ENCODE assay signal across 20 mouse cellular contexts in the genomic region with DNA sequence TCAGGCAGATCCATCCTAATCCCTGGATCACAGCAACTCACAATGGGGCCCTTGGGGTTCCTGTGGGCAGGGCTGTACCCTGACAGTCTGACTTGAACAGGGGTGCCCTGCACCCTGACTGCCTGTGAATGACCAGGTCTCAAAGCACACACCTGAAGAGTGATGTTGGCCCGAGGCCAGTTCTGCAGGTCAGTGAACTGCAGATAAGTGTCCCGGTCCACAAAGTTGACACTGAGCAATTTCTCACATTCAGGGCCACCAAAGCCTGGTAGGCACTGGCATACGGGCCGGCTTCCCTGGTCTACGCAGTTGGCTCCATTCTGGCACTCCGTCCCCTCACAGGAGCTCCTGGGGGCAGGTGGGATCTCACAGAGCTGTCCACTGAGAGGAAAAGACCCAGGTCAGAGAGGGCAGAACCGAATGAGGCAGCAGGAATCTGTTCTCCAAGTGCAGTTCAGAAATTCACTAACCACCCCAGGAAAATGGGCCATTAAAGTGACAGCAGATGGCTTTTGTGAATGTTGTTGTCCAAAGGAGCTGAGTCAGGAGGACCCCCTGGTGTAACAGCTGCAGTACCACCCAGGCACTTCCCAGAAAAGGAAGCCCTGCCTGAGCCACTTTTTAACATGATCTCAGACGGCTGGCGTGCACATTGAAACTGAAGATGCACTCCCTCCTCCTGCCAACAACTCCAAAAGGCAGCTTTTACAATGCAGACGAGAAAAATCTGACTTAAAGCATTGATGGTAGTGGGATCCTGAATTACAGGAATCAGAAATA. TPM values are rescaled to one million over a fixed set of nuclear protein-coding genes. Genes with fewer than 3 reads are reported as not detected.
A peak's percentile ranks its signal among the peaks of the same experiment; 100 is the strongest.
DNase-seq lines count a peak whose midpoint lies in the region; ATAC-seq and TF ChIP-seq lines count a peak whose summit lies in the region.
"Had no signal": no experiment of that assay in that cellular context is flagged by ENCODE, and none has a peak within 500 bp of the region (broad histone marks: within the 10 kb centered on the region; RNA-seq: fewer than 3 reads in every experiment).

No protein-coding gene starts in this region.

- no peak overlapping the region for H3K4me2 ChIP-seq in liver, postnatal 0 days (ENCODE audit: low read depth, low read length)
- H3K4me2 ChIP-seq in stomach, postnatal 0 days (replicated peaks; ENCODE audit: low read depth): no peak overlapping the region
- H3K4me2 ChIP-seq: heart, embryonic 13.5 days; hindbrain, embryonic 14.5 days; liver, embryonic 15.5 days; midbrain, embryonic 15.5 days had no signal

- H3K4me3 ChIP-seq in liver, postnatal 0 days (ENCODE audit: low read depth, low read length): no peak overlapping the region
- no peak overlapping the region for H3K4me3 ChIP-seq in stomach, postnatal 0 days (ENCODE audit: low read depth, low read length)
- no peak overlapping the region for H3K4me3 ChIP-seq in thymus, adult 2 months (ENCODE audit: control insufficient read depth, insufficient read depth, low read length)
- H3K4me3 ChIP-seq: forebrain, embryonic 10.5 days; heart, embryonic 13.5 days; left cerebral cortex, adult 2 months; liver, embryonic 15.5 days; megakaryocyte, embryonic 14.5 days; midbrain, embryonic 15.5 days had no signal

- 0 out of 2 replicates have a peak overlapping the region, but pooled peaks have one; percentile 4 for H3K9ac ChIP-seq in liver, postnatal 0 days (replicated peaks)
- no peak overlapping the region for H3K9ac ChIP-seq in stomach, postnatal 0 days (ENCODE audit: low read length)
- H3K9ac ChIP-seq: heart, embryonic 13.5 days; hindbrain, embryonic 14.5 days; liver, embryonic 15.5 days; midbrain, embryonic 15.5 days had no signal

- H3K27me3 ChIP-seq in liver, postnatal 0 days (ENCODE audit: insufficient read depth, low read length): no peaks in the 10 kb centered on the region
- H3K27me3 ChIP-seq in stomach, postnatal 0 days (ENCODE audit: control insufficient read depth, insufficient read depth, low read length): no peaks in the 10 kb centered on the region
- no peaks in the 10 kb centered on the region for H3K27me3 ChIP-seq in thymus, adult 2 months (ENCODE audit: control insufficient read depth, insufficient read depth, low read length)
- H3K27me3 ChIP-seq: heart, embryonic 13.5 days; liver, embryonic 15.5 days; midbrain, embryonic 15.5 days had no signal

- no peak for TF ChIP-seq POLR2A in thymus, adult 2 months (IDR thresholded peaks at IDR 0.05; ENCODE audit: control insufficient read depth, extremely low read depth, insufficient read depth, low read length, poor library complexity)

- H3K9me3 ChIP-seq in liver, postnatal 0 days (ENCODE audit: low read length): no peaks in the 10 kb centered on the region
- H3K9me3 ChIP-seq in stomach, postnatal 0 days (ENCODE audit: control insufficient read depth, low read length): no peaks in the 10 kb centered on the region
- H3K9me3 ChIP-seq: heart, embryonic 13.5 days; liver, embryonic 15.5 days; midbrain, embryonic 15.5 days had no signal

- WGBS in liver, postnatal 0 days (ENCODE audit: insufficient replicate concordance): 77% methylated on average over 10 of the region's 10 CpGs
- 69% methylated on average over 10 of the region's 10 CpGs for WGBS in stomach, postnatal 0 days
- 79% methylated on average over 10 of the region's 10 CpGs for WGBS in thymus, adult 2 months

- DNase-seq in heart, adult 11 months: peak; percentile 83
- DNase-seq in heart, adult 8-10 months (ENCODE audit: low spot score): no peak
- peak; percentile 71 for DNase-seq in liver, postnatal 0 days
- no peak for DNase-seq in liver
- peak; percentile 74 for DNase-seq in brain, adult 2 months (ENCODE audit: low read depth, low spot score)
- DNase-seq in stomach, postnatal 0 days (ENCODE audit: low spot score): peak; percentile 48
- DNase-seq in thymus, adult 2 months: no peak
- DNase-seq: adrenal gland, postnatal 14 days; cerebellum, adult 11 months; cerebellum, postnatal 10 days; retina, postnatal 1 day; thymus, postnatal 4 days had no signal

- ATAC-seq in liver, postnatal 0 days: peak; percentile 62
- ATAC-seq in stomach, postnatal 0 days (ENCODE audit: low FRiP score, low TSS enrichment): no peak
- ATAC-seq: midbrain, embryonic 15.5 days; Patski had no signal

- TF ChIP-seq CTCF in liver, postnatal 0 days (IDR thresholded peaks at IDR 0.05; ENCODE audit: low read depth): no peak
- TF ChIP-seq CTCF in stomach, postnatal 0 days (IDR thresholded peaks at IDR 0.05; ENCODE audit: low read depth): no peak
- TF ChIP-seq CTCF in thymus, adult 2 months (IDR thresholded peaks at IDR 0.05; ENCODE audit: borderline replicate concordance, control insufficient read depth, extremely low read depth, insufficient read depth, low read length, poor library complexity): no peak

- no peaks in the 10 kb centered on the region for H3K36me3 ChIP-seq in liver, postnatal 0 days (replicated peaks; ENCODE audit: insufficient read depth, low read length)
- no peaks in the 10 kb centered on the region for H3K36me3 ChIP-seq in stomach, postnatal 0 days (ENCODE audit: control insufficient read depth, insufficient read depth, low read length)
- no peaks in the 10 kb centered on the region for H3K36me3 ChIP-seq in thymus, adult 2 months (ENCODE audit: control insufficient read depth, insufficient read depth, low read length)
- H3K36me3 ChIP-seq: heart, embryonic 13.5 days; liver, embryonic 15.5 days; midbrain, embryonic 15.5 days had no signal

- TF ChIP-seq EP300 in liver, postnatal 0 days (IDR thresholded peaks at IDR 0.05; ENCODE audit: low read depth): no peak
- no peak for TF ChIP-seq EP300 in stomach, postnatal 0 days (optimal IDR thresholded peaks at IDR 0.05)

- H3K27ac ChIP-seq in liver, postnatal 0 days (ENCODE audit: low read depth): no peak overlapping the region
- no peak overlapping the region for H3K27ac ChIP-seq in stomach, postnatal 0 days (replicated peaks)
- H3K27ac ChIP-seq in thymus, adult 2 months (ENCODE audit: control insufficient read depth, insufficient read depth, low read length): no peak overlapping the region
- H3K27ac ChIP-seq: forebrain, embryonic 10.5 days; heart, embryonic 13.5 days; hindbrain, embryonic 14.5 days; left cerebral cortex, adult 2 months; liver, embryonic 15.5 days; midbrain, embryonic 15.5 days had no signal

- H3K4me1 ChIP-seq in liver, postnatal 0 days (ENCODE audit: insufficient read depth): peaks cover 3% of the 10 kb centered on the region; the same call in 1 of the 2 replicates
- no peaks in the 10 kb centered on the region for H3K4me1 ChIP-seq in stomach, postnatal 0 days (replicated peaks; ENCODE audit: control insufficient read depth, insufficient read depth)
- H3K4me1 ChIP-seq in thymus, adult 2 months (replicated peaks; ENCODE audit: control insufficient read depth, insufficient read depth, low read length): no peaks in the 10 kb centered on the region
- H3K4me1 ChIP-seq: forebrain, embryonic 10.5 days; heart, embryonic 13.5 days; liver, embryonic 15.5 days; megakaryocyte, embryonic 14.5 days; midbrain, embryonic 15.5 days had no signal

RNA-seq across cellular contexts. Expression of a gene that starts 24.2 kb away (rescaled TPM):
- total RNA-seq in heart, adult 8-10 months (2022): 10 to 100 TPM in 1 of 4 experiments, 1 to 10 TPM in 3; 8.0 to 11.6 (median 9.3) TPM
- 0.64 and 0.86 TPM in 2 replicates for polyA plus RNA-seq in liver, postnatal 0 days (2015; fragmentation: Nextera tagmentation; extraction: Ambion mirVana)
- polyA plus RNA-seq in stomach, postnatal 0 days (2015; fragmentation: Nextera tagmentation; extraction: Ambion mirVana): 0.82 and 1.0 TPM in 2 replicates
- 2.8 and 3.0 TPM in 2 replicates for polyA plus RNA-seq in thymus, adult 2 months (2012; rRNA removed)

Comparison
In these comparisons a context has a peak if more than half of its experiments do, and no peak if none do; other contexts are left out.
1. DNase-seq: peak in heart, adult 11 months (single experiment), liver, postnatal 0 days (single experiment), brain, adult 2 months (single experiment) and stomach, postnatal 0 days (single experiment); none in heart, adult 8-10 months (single experiment), liver (single experiment) and thymus, adult 2 months (single experiment).